Mouse (Mus musculus): ENCODE data around the gene Ifnab.

DNA sequence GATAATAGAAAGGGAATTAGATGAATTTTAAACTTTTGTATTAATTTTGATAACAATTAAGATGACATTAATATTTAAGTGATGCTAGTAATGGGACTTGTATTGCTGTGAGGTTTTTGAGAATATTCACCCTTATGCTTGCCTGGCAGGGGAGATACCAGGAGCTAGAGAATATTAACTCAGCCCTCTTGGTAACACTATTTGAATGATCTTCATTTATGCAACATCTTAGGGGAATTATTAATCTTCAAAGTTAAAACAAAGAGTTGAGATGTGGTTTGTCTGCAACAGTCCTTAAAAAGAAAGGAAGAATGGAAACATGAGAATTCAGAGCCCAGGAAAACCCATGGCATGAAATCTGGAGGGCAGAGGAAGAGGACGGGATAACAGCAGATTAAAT is 8.1 kb upstream of the Ifnab start:
- TF ChIP-seq MAFK (IDR thresholded peaks at IDR 0.05; ENCODE audit: borderline replicate concordance, low read depth, low read length): no peak
- TF ChIP-seq CTCF (IDR thresholded peaks at IDR 0.05 in 2 of 3, conservative IDR thresholded peaks at IDR 0.05 in 1 of 3; ENCODE audit: control insufficient read depth in 1 of 3, insufficient read depth in 1 of 3, low read depth in 2 of 3, low read length in 3 of 3, poor library complexity in 1 of 3, severe bottlenecking in 1 of 3): no peak
- no peak for TF ChIP-seq E2F4 (IDR thresholded peaks at IDR 0.05; ENCODE audit: borderline replicate concordance, low read depth, low read length)
- TF ChIP-seq SIN3A (IDR thresholded peaks at IDR 0.05; ENCODE audit: low read length): no peak
- no peak for TF ChIP-seq KAT2A (conservative IDR thresholded peaks at IDR 0.05; ENCODE audit: low read depth, low read length)
- no peak for TF ChIP-seq POLR2AphosphoS2 (IDR thresholded peaks at IDR 0.05; ENCODE audit: low read length)
- TF ChIP-seq CHD2 (IDR thresholded peaks at IDR 0.05; ENCODE audit: low read length): no peak
- no peak for TF ChIP-seq ETS1 (IDR thresholded peaks at IDR 0.05; ENCODE audit: low read depth, low read length)
- no peak for TF ChIP-seq BHLHE40 (IDR thresholded peaks at IDR 0.05; ENCODE audit: borderline replicate concordance, low read depth, low read length)
